Mouse (Mus musculus): ENCODE measurements at regions not wholly inside any gene's neighbourhood (a gene's known extent, or its start where the extent isn't known, plus 50 kb on each side); places are given as distances from the start of the nearest gene placed in this dataset.

- no peak overlapping the region for H3K4me3 ChIP-seq
- H3K27ac ChIP-seq (replicated peaks) = no peak overlapping the region
- no peak overlapping the region for H3K9ac ChIP-seq
- ATAC-seq (ENCODE audit: extremely low read depth, insufficient number of reproducible peaks, low FRiP score, low TSS enrichment) = no peak
- no peaks in the 10 kb centered on the region for H3K27me3 ChIP-seq (replicated peaks)
- no peaks in the 10 kb centered on the region for H3K4me1 ChIP-seq
- H3K36me3 ChIP-seq = no peaks in the 10 kb centered on the region
- no peak overlapping the region for H3K4me2 ChIP-seq
- H3K9me3 ChIP-seq = no peaks in the 10 kb centered on the region
- 76% methylated on average over 4 of the region's 4 CpGs for WGBS
Measured at GRCm38 (mm10) chr3:38776743-38777366, 109.9 kb upstream of the Fat4 start.

GRCm38 (mm10) chr3:38754632-38755123 is 132.1 kb upstream of the Fat4 start:
- WGBS = 81% methylated on average over 5 of the region's 5 CpGs

DNA sequence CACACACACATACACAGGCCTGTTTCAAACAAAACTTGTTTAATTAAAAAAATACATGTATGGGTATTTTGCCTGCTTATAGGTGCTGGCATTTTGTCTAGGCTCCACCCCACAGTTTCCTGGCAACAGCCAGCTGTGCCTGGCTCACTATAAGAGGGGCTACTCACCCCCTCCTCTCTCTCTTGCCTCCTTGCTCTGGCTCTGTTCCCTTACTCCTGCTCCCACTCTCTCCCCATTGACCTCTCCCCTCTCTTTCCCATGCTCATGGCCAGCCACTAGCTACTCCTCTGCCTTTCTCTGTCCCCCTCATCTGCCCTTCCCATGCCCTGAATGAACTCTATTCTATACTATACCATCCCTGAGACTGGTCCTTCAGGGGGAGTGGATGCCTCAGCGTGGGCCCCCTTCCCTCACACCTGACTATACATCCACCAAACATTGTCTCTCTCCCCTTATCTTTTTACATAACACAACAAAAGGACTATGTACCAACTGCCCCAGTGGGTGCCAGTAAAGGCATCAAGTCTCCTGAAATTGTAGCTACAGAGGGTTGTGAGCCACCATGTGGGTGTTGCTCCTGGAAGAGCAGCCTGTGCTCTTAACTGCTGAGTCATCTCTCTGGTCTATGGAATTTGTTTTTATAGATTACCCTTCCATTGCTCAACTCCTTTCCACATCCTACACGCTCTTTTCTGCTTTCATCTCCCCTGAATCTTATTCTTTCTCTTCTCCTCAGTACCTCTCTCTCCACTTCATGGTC is 133.1 kb upstream of the Fat4 start:
- no peak overlapping the region for H3K4me3 ChIP-seq
- WGBS = 67% methylated on average over 2 of the region's 2 CpGs
- H3K4me2 ChIP-seq = no peak overlapping the region
- no peak for ATAC-seq (ENCODE audit: extremely low read depth, insufficient number of reproducible peaks, low FRiP score, low TSS enrichment)
- H3K27me3 ChIP-seq (replicated peaks) = no peaks in the 10 kb centered on the region
- no peaks in the 10 kb centered on the region for H3K36me3 ChIP-seq
- no peaks in the 10 kb centered on the region for H3K9me3 ChIP-seq
- no peak overlapping the region for H3K27ac ChIP-seq (replicated peaks)
- H3K4me1 ChIP-seq = no peaks in the 10 kb centered on the region
- no peak overlapping the region for H3K9ac ChIP-seq

More at GRCm38 (mm10) chr3:38754632-38755123, 132.1 kb upstream of the Fat4 start:
- no peaks in the 10 kb centered on the region for H3K27me3 ChIP-seq (replicated peaks)
- no peaks in the 10 kb centered on the region for H3K36me3 ChIP-seq
- no peak for ATAC-seq (ENCODE audit: extremely low read depth, insufficient number of reproducible peaks, low FRiP score, low TSS enrichment)
- no peaks in the 10 kb centered on the region for H3K4me1 ChIP-seq
- no peaks in the 10 kb centered on the region for H3K9me3 ChIP-seq
- no peak overlapping the region for H3K9ac ChIP-seq
- H3K27ac ChIP-seq (replicated peaks) = no peak overlapping the region
- no peak overlapping the region for H3K4me3 ChIP-seq
- H3K4me2 ChIP-seq = no peak overlapping the region

GRCm38 (mm10) chr3:38742155-38742554 is 144.6 kb upstream of the Fat4 start:
- Histone ChIP-seq H3K27ac (replicated peaks) (no peak overlapping the region), H3K9me3 (no peaks in the 10 kb centered on the region), H3K36me3 (no peaks in the 10 kb centered on the region), H3K27me3 (replicated peaks) (no peaks in the 10 kb centered on the region), H3K4me1 (no peaks in the 10 kb centered on the region), H3K4me2 (no peak overlapping the region), H3K9ac (no peak overlapping the region), H3K4me3 (no peak overlapping the region)
- 77% methylated on average over 4 of the region's 4 CpGs for WGBS
- no peak for ATAC-seq (ENCODE audit: extremely low read depth, insufficient number of reproducible peaks, low FRiP score, low TSS enrichment)

GRCm38 (mm10) chr3:38722606-38723005 is 164.1 kb upstream of the Fat4 start:
- Histone ChIP-seq H3K9me3 (no peaks in the 10 kb centered on the region; the same call in 1 of the 2 replicates), H3K4me2 (no peak overlapping the region), H3K4me1 (0 out of 2 replicates have a peak, but pooled peaks cover 6% of the 10 kb centered on the region), H3K27ac (replicated peaks) (no peak overlapping the region), H3K4me3 (no peak overlapping the region), H3K27me3 (replicated peaks) (no peaks in the 10 kb centered on the region), H3K9ac (no peak overlapping the region), H3K36me3 (no peaks in the 10 kb centered on the region)
- WGBS = 83% methylated on average over 1 of the region's 1 CpGs
- ATAC-seq (ENCODE audit: extremely low read depth, insufficient number of reproducible peaks, low FRiP score, low TSS enrichment) = no peak

DNA sequence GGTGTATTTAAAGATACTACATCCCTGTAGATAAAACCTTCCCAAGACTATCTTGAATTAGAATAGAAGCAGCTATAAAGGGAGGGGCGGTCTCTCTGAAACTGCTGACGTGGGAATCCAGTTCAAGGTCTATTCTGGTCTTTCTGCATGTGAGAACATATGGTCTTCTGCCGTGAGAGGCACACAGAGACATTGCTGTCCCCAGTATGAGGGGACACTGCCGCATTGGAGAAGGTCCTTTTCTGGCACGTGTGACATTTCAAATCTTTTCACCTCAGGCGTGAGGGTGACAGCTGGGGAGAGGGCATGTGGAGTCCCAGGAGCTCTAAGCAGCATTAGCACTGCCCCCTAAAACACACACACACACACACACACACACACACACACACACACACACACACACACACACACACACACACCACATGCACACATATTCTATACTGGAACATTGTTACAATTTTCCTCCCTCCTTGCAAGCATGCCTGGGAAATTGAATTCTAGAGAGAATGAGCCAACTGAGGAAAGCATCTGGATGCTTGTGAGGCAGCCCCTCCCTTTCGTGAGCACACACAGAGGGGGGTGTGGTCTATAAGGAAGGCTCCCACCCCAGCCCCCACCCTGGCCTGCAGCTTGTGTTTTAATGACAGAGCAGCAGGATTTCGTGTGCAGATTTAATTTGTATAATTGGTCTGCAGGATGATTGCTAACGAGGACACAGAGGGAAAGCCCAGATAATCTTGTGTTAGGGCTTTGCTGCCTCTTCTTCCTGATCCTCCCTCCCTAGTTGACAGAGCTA is 174.5 kb upstream of the Fat4 start:
- Histone ChIP-seq H3K27me3 (replicated peaks) (no peaks in the 10 kb centered on the region), H3K9me3 (no peaks in the 10 kb centered on the region), H3K36me3 (no peaks in the 10 kb centered on the region), H3K4me3 (no peak overlapping the region), H3K9ac (peak overlapping the region; percentile 50; the same call in 1 of the 2 replicates), H3K4me2 (peak overlapping the region; percentile 42), H3K27ac (replicated peaks) (no peak overlapping the region), H3K4me1 (peaks cover 19% of the 10 kb centered on the region)
- no peak for ATAC-seq (ENCODE audit: extremely low read depth, insufficient number of reproducible peaks, low FRiP score, low TSS enrichment)
- 25% methylated on average over 9 of the region's 9 CpGs for WGBS

DNA sequence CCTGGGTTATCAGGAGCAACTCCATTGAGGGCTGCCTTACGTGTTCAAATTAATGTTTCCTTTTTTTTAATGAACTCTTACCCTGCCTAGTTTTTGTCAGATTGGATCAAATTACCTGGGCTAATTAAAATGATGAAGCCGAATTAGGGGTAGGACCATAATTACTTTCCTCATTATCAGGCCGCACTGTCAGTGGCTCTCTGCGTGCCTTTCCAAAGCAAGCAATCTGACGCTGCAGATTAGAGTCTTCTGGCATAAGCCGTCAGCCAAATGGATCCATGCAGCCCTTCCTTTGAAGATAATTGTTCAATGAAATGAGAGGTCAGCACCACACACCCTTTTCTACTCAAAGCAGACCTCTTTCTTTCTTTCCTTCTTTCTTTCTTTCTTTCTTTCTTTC is 175.5 kb upstream of the Fat4 start:
- H3K4me1 ChIP-seq = peaks cover 19% of the 10 kb centered on the region
- no peaks in the 10 kb centered on the region for H3K36me3 ChIP-seq
- H3K9ac ChIP-seq = no peak overlapping the region
- 20% methylated on average over 6 of the region's 6 CpGs for WGBS
- H3K27me3 ChIP-seq (replicated peaks) = no peaks in the 10 kb centered on the region
- no peak for ATAC-seq (ENCODE audit: extremely low read depth, insufficient number of reproducible peaks, low FRiP score, low TSS enrichment)
- H3K27ac ChIP-seq (replicated peaks) = no peak overlapping the region
- no peaks in the 10 kb centered on the region for H3K9me3 ChIP-seq
- H3K4me2 ChIP-seq = 0 out of 2 replicates have a peak overlapping the region, but pooled peaks have one; percentile 15
- H3K4me3 ChIP-seq = no peak overlapping the region

DNA sequence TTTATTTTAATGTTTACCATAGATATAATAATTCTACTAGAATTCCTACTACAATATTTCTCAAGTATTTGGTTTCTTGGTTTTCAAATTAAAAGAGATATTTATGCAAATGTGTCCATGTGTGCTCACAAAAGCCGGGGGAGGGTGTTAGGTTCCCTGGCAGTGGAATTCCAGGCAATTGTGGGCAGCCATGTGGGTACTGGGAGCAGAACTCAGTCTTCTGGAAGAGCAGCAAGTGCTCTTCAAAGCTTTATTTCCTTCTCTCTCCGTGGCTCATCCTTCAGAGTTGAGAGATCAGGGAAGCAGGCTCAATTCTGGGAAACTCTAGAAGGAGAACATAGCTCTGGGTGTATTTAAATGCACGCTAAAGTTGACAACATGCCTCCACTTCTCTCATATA is 178.8 kb upstream of the Fat4 start:
- Histone ChIP-seq H3K4me2 (no peak overlapping the region), H3K9me3 (no peaks in the 10 kb centered on the region), H3K27ac (replicated peaks) (no peak overlapping the region), H3K27me3 (replicated peaks) (no peaks in the 10 kb centered on the region), H3K4me1 (peaks cover 18% of the 10 kb centered on the region), H3K4me3 (no peak overlapping the region), H3K36me3 (no peaks in the 10 kb centered on the region), H3K9ac (no peak overlapping the region)
- WGBS = 66% methylated on average over 3 of the region's 3 CpGs
- ATAC-seq (ENCODE audit: extremely low read depth, insufficient number of reproducible peaks, low FRiP score, low TSS enrichment) = no peak

DNA sequence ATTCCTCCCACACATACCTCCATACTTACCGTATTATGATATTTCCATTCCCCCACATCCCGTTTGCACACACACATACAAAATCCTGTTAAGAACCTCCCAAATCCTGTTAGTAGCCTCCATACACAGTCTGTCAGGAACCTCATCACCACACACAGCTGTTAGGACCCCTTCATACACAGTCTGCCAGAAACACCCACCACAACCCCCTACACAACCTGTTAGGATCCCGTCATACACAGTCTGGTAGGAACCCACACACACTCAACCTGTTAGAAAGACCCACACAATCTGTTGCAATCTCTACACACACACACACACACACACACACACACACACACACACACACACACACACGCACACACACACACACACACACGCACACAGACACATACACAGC is 187.5 kb upstream of the Fat4 start:
- peaks cover 32% of the 10 kb centered on the region for H3K4me1 ChIP-seq
- no peak for ATAC-seq (ENCODE audit: extremely low read depth, insufficient number of reproducible peaks, low FRiP score, low TSS enrichment)
- 76% methylated on average over 5 of the region's 5 CpGs for WGBS

GRCm38 (mm10) chr3:38697871-38698270 is 188.9 kb upstream of the Fat4 start:
- no peaks in the 10 kb centered on the region for H3K36me3 ChIP-seq
- H3K27ac ChIP-seq (replicated peaks) = peak overlapping the region; percentile 66
- H3K4me2 ChIP-seq = 0 out of 2 replicates have a peak overlapping the region, but pooled peaks have one; percentile 3
- no peak for ATAC-seq (ENCODE audit: extremely low read depth, insufficient number of reproducible peaks, low FRiP score, low TSS enrichment)
- 21% methylated on average over 8 of the region's 8 CpGs for WGBS
- H3K27me3 ChIP-seq (replicated peaks) = no peaks in the 10 kb centered on the region
- no peak overlapping the region for H3K4me3 ChIP-seq
- peaks cover 36% of the 10 kb centered on the region for H3K4me1 ChIP-seq
- no peaks in the 10 kb centered on the region for H3K9me3 ChIP-seq
- no peak overlapping the region for H3K9ac ChIP-seq

More for the DNA sequence above, 187.5 kb upstream of the Fat4 start:
- Histone ChIP-seq H3K36me3 (no peaks in the 10 kb centered on the region), H3K4me2 (no peak overlapping the region), H3K27me3 (replicated peaks) (no peaks in the 10 kb centered on the region), H3K4me3 (no peak overlapping the region), H3K9me3 (no peaks in the 10 kb centered on the region), H3K9ac (no peak overlapping the region), H3K27ac (replicated peaks) (no peak overlapping the region)

GRCm38 (mm10) chr3:38697349-38697748 is 189.4 kb upstream of the Fat4 start:
- H3K27me3 ChIP-seq (replicated peaks) = no peaks in the 10 kb centered on the region
- H3K9me3 ChIP-seq = no peaks in the 10 kb centered on the region
- ATAC-seq (ENCODE audit: extremely low read depth, insufficient number of reproducible peaks, low FRiP score, low TSS enrichment) = no peak
- H3K4me1 ChIP-seq = peaks cover 36% of the 10 kb centered on the region
- no peak overlapping the region for H3K4me3 ChIP-seq
- H3K27ac ChIP-seq (replicated peaks) = peak overlapping the region; percentile 66
- WGBS = 69% methylated on average over 2 of the region's 2 CpGs
- no peak overlapping the region for H3K4me2 ChIP-seq
- no peak overlapping the region for H3K9ac ChIP-seq
- no peaks in the 10 kb centered on the region for H3K36me3 ChIP-seq
